Mouse (Mus musculus) lung, postnatal 0 days (tissue): ENCODE data around the gene Tff2. TPM values are rescaled to one million over a fixed set of nuclear protein-coding genes. Genes with fewer than 3 reads are reported as not detected.

Experiments used
- ATAC-seq: fragments of 200-750 bp; cut with Nextera tagmentation; 2 replicates; pipeline ENCODE4 v1.8.0; 2017; ENCODE audit warnings: moderate library complexity
- DNase-seq: peaks from one replicate; pipeline ENCODE4 v3.0.0-alpha.2; 2016; ENCODE audit warnings: low spot score
- H3K27ac ChIP-seq: fragments of 300-500 bp; sonication (generic); 2 replicates; pipeline ENCODE4 v1.5.1; 2014; ENCODE audit warnings: antibody characterized with exemption, mild to moderate bottlenecking, low read length, mixed read lengths
- H3K27me3 ChIP-seq: fragments of 300-500 bp; sonication (generic); replicated peaks from 2 replicates; pipeline ENCODE4 v1.6.1; 2014; ENCODE audit warnings: low read length, mixed read lengths; ENCODE audit not compliant: insufficient read depth
- H3K36me3 ChIP-seq: fragments of 300-500 bp; sonication (generic); 2 replicates; pipeline ENCODE4 v1.6.1; 2014; ENCODE audit warnings: low read length, mixed read lengths; ENCODE audit not compliant: insufficient read depth
- H3K4me1 ChIP-seq: fragments of 300-500 bp; sonication (generic); 2 replicates; pipeline ENCODE4 v1.6.1; 2014; ENCODE audit warnings: antibody characterized with exemption, low read depth, low read length, mixed read lengths; ENCODE audit not compliant: insufficient read depth
- H3K4me2 ChIP-seq: fragments of 300-500 bp; sonication (generic); replicated peaks from 2 replicates; pipeline ENCODE4 v1.6.1; 2014; ENCODE audit warnings: low read depth, mild to moderate bottlenecking, low read length, moderate library complexity, mixed read lengths
- H3K4me3 ChIP-seq: fragments of 300-500 bp; sonication (generic); 2 replicates; pipeline ENCODE4 v1.5.1; 2014; ENCODE audit warnings: low read depth, low read length
- H3K9ac ChIP-seq: fragments of 300-500 bp; sonication (generic); replicated peaks from 2 replicates; pipeline ENCODE4 v1.6.1; 2014; ENCODE audit warnings: low read depth, mild to moderate bottlenecking
- H3K9me3 ChIP-seq: fragments of 300-500 bp; sonication (generic); 2 replicates; pipeline ENCODE4 v1.6.1; 2016; ENCODE audit warnings: low read length, mixed read lengths
- CTCF ChIP-seq: IDR thresholded peaks from 2 replicates; pipeline ENCODE4 v1.5.1; 2016; ENCODE audit warnings: antibody characterized with exemption, mild to moderate bottlenecking
- EP300 ChIP-seq: IDR thresholded peaks from 2 replicates; pipeline ENCODE4 v1.6.1; 2016; ENCODE audit warnings: antibody characterized with exemption, mild to moderate bottlenecking, control low read depth
- WGBS: fragments of 180-500 bp; shearing (Covaris S2); extraction: QIAGEN DNeasy Blood & Tissue Kit; methylation state at CpG from one replicate; pipeline ENCODE4 v1.1.7; 2014; 5-methylcytosine and 5-hydroxymethylcytosine counted together
- polyA plus RNA-seq: library from polyadenylated mRNA; unstranded; fragments of >200 nt; fragmentation: Nextera tagmentation; extraction: Ambion mirVana; gene quantifications from 2 replicates; pipeline ENCODE4 v1.2.1, GENCODE M21; 2015

Tff2 gene
- polyA plus RNA-seq, 1 experiment from 2014 or later, result 0.21 TPM

DNA sequence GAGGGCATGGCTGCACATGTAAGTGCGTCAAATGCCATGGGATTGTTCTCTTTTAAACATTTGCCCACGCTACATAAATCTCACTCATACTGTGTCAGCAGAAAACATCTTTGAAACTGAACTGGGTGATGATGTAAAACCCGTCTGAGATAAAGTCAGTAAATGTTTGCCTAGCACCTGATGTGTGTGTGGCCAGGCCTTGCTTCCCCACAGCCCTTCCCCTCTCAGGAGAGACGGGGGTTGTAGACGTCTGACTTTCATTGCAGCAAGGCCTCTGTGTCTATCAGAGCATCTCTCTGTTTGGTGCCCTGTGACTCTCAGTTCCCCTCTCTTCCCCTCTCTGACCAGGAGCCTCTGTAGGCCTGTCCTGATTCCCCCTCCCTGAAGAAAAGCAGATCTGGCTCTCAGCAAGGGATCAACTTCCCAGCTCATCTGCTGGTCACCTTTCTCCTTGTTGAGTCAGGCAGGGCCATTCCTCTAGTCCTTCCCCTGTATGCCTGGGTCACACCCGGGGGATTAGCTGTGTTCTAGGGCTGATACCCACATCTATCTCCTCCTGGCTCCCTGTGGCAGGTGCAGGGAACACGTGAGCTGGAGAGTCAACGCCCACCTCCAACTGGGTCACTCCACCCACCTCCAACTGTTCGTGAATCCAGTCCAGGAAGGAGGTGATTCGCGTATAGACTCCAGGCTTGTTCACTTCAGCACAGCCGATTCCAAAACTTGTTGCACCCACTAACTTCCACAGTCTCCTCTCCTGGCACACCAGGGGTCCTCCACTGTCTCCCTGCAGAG lies 39.3 kb upstream of the Tff2 start:
- DNase-seq (peak; percentile 29), ATAC-seq (peak; percentile 46; the same call in 1 of the 2 replicates)
- Histone ChIP-seq H3K27ac (no peak overlapping the region), H3K9ac (no peak overlapping the region), H3K27me3 (no peaks in the 10 kb centered on the region), H3K4me1 (no peaks in the 10 kb centered on the region), H3K9me3 (no peaks in the 10 kb centered on the region), H3K4me2 (no peak overlapping the region), H3K4me3 (no peak overlapping the region), H3K36me3 (no peaks in the 10 kb centered on the region)
- TF ChIP-seq CTCF (no peak), EP300 (no peak)
- 38% methylated on average over 12 of the region's 12 CpGs for WGBS

DNA sequence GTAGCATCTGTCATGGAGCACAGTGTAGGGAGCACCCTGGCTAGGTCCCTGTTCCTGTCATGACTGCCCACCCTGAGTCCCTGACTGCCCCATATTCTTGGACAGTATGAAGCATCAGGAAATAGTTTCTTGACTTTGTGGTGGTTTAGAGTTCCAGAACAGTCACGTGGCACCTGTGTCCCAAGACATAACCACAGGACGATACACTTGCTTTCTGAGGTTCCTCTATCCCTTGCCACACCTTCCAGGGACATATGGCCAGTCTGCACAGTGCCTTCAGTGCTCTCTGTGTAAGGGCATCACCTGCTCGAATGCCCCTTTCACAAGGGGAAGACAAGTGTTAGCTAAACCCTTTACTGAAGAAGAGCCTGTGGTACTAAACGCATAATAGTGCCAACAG lies 37.4 kb upstream of the Tff2 start:
- no peak for ATAC-seq
- no peaks in the 10 kb centered on the region for H3K27me3 ChIP-seq
- no peak overlapping the region for H3K27ac ChIP-seq
- no peak for TF ChIP-seq EP300
- TF ChIP-seq CTCF, result no peak
- H3K9ac ChIP-seq, result no peak overlapping the region
- no peaks in the 10 kb centered on the region for H3K4me1 ChIP-seq
- no peak for DNase-seq
- no peaks in the 10 kb centered on the region for H3K36me3 ChIP-seq
- H3K9me3 ChIP-seq, result no peaks in the 10 kb centered on the region
- 71% methylated on average over 4 of the region's 4 CpGs for WGBS
- H3K4me2 ChIP-seq, result no peak overlapping the region
- H3K4me3 ChIP-seq, result no peak overlapping the region

- no peaks in the 10 kb centered on the region for H3K9me3 ChIP-seq
- TF ChIP-seq CTCF (no peak), EP300 (no peak)
- no peaks in the 10 kb centered on the region for H3K27me3 ChIP-seq
- no peak overlapping the region for H3K4me3 ChIP-seq
- no peaks in the 10 kb centered on the region for H3K4me1 ChIP-seq
- H3K4me2 ChIP-seq, result no peak overlapping the region
- WGBS, result 78% methylated on average over 4 of the region's 4 CpGs
- H3K36me3 ChIP-seq, result no peaks in the 10 kb centered on the region
- no peak for ATAC-seq
- H3K9ac ChIP-seq, result no peak overlapping the region
- no peak for DNase-seq
- no peak overlapping the region for H3K27ac ChIP-seq
Observed at GRCm38 (mm10) chr17:31176321-31176720, 32.2 kb upstream of the Tff2 start.

GRCm38 (mm10) chr17:31169796-31170195 lies 25.7 kb upstream of the Tff2 start:
- Histone ChIP-seq H3K4me2 (no peak overlapping the region), H3K9ac (no peak overlapping the region), H3K27me3 (no peaks in the 10 kb centered on the region), H3K27ac (no peak overlapping the region), H3K4me1 (no peaks in the 10 kb centered on the region), H3K4me3 (no peak overlapping the region), H3K36me3 (no peaks in the 10 kb centered on the region), H3K9me3 (no peaks in the 10 kb centered on the region)
- DNase-seq (no peak), ATAC-seq (no peak)
- TF ChIP-seq CTCF, result no peak
- TF ChIP-seq EP300, result no peak
- 58% methylated on average over 5 of the region's 5 CpGs for WGBS

DNA sequence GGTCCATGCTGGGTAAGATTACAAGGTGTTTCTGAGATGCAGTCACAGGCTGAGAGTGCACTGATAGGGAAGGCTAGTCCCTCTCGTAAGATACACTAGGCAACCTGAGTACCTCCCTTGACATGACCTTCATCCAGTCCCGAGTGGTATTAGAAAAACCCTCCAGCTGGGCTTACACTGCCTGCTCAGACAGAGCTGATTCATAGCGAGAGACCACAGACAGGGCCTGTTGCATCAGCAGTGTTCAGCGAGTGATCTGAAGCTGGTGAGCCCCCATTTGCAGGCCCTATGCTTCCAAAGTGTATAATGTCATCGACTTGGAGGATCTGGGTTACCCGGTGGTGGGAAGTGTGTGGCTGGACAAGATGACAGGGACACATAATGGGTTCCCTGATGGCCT lies 21.0 kb upstream of the Tff2 start, which contains the start of gene Tff1:
TSS of gene Tff1 (minus strand) at position 151 of the 400 bp plus-strand sequence.
- Histone ChIP-seq H3K27me3 (no peaks in the 10 kb centered on the region), H3K9me3 (no peaks in the 10 kb centered on the region), H3K4me2 (no peak within 1 kb of the TSS), H3K4me3 (no peak within 1 kb of the TSS), H3K4me1 (no peaks in the 10 kb centered on the region), H3K27ac (no peak within 1 kb of the TSS), H3K9ac (no peak within 1 kb of the TSS), H3K36me3 (no peaks in the 10 kb centered on the region)
- 69% methylated on average over 6 of the region's 6 CpGs for WGBS
- DNase-seq (no peak), ATAC-seq (no peak)
- TF ChIP-seq CTCF (no peak), EP300 (no peak)

- H3K36me3 ChIP-seq, result no peaks in the 10 kb centered on the region
- no peaks in the 10 kb centered on the region for H3K4me1 ChIP-seq
- no peak overlapping the region for H3K9ac ChIP-seq
- no peaks in the 10 kb centered on the region for H3K9me3 ChIP-seq
- no peak for DNase-seq
- ATAC-seq, result no peak
- TF ChIP-seq EP300, result no peak
- TF ChIP-seq CTCF, result no peak
- H3K4me3 ChIP-seq, result no peak overlapping the region
- no peak overlapping the region for H3K27ac ChIP-seq
- WGBS, result 86% methylated on average over 2 of the region's 2 CpGs
- no peaks in the 10 kb centered on the region for H3K27me3 ChIP-seq
- H3K4me2 ChIP-seq, result no peak overlapping the region
Observed at GRCm38 (mm10) chr17:31163821-31164220, 19.7 kb upstream of the Tff2 start.
